Mouse (Mus musculus) ES-E14 (cell line): Measurements from ENCODE around the gene Gm20695. TPM values are rescaled to one million over a fixed set of nuclear protein-coding genes. Genes with fewer than 3 reads are reported as not detected.
"Not testable (repeated sequence)": the region's sequence is repeated elsewhere in the genome, so short reads cannot be mapped to it uniquely, and the experiment has no call there.

Source experiments
- DNase-seq: peaks from one replicate; pipeline ENCODE4 v3.0.0-alpha.2; 2013; ENCODE audit warnings: low read depth, low spot score
- H3K27ac ChIP-seq: 2 replicates; pipeline ENCODE4 v1.5.1; 2012; ENCODE audit warnings: low read depth, mild to moderate bottlenecking, low read length, moderate library complexity, mixed read lengths; ENCODE audit not compliant: poor library complexity, insufficient read depth, severe bottlenecking
- H3K36me3 ChIP-seq: 2 replicates; pipeline ENCODE4 v1.6.1; 2012; ENCODE audit warnings: mild to moderate bottlenecking, low read length, moderate library complexity, mixed read lengths; ENCODE audit not compliant: control insufficient read depth, poor library complexity, insufficient read depth, severe bottlenecking
- H3K4me1 ChIP-seq, 2 experiments: fragments of 150-350 bp in 1 of 2; sonication (generic) in 1 of 2; 2 replicates each; pipeline ENCODE4 v1.6.1; 2012; ENCODE audit warnings: low read length in 2 of 2, mild to moderate bottlenecking in 1 of 2, mixed read lengths in 1 of 2; ENCODE audit not compliant: control insufficient read depth in 2 of 2, insufficient read depth in 2 of 2, poor library complexity in 1 of 2
- H3K4me3 ChIP-seq, 2 experiments: fragments of 150-350 bp in 1 of 2; sonication (generic) in 1 of 2; 2 replicates each; pipeline ENCODE4 v1.5.1; 2012; ENCODE audit warnings: low read length in 2 of 2, low read depth in 1 of 2, mild to moderate bottlenecking in 1 of 2, mixed read lengths in 1 of 2; ENCODE audit not compliant: insufficient read depth in 1 of 2, poor library complexity in 1 of 2, severe bottlenecking in 1 of 2
- H3K9ac ChIP-seq: 2 replicates; pipeline ENCODE4 v1.6.1; 2012; ENCODE audit warnings: low read depth, mild to moderate bottlenecking, low read length, mixed read lengths; ENCODE audit not compliant: poor library complexity, insufficient read depth, severe bottlenecking
- H3K9me3 ChIP-seq: fragments of 150-350 bp; sonication (generic); 2 replicates; pipeline ENCODE4 v1.6.1; 2012; ENCODE audit warnings: low read depth, mild to moderate bottlenecking, low read length; ENCODE audit not compliant: control insufficient read depth, insufficient read depth
- CHD2 ChIP-seq: IDR thresholded peaks from 2 replicates; pipeline ENCODE4 v1.6.1; 2014; ENCODE audit warnings: mild to moderate bottlenecking, low read depth, low read length, inconsistent platforms
- HCFC1 ChIP-seq: IDR thresholded peaks from 2 replicates; pipeline ENCODE4 v1.6.1; 2012; ENCODE audit warnings: low read length, inconsistent platforms, borderline replicate concordance; ENCODE audit not compliant: insufficient read depth
- MAFK ChIP-seq: IDR thresholded peaks from 2 replicates; pipeline ENCODE4 v1.6.1; 2014; ENCODE audit warnings: mild to moderate bottlenecking, low read depth, low read length, inconsistent platforms; ENCODE audit not compliant: insufficient read depth
- ZC3H11A ChIP-seq: IDR thresholded peaks from 2 replicates; pipeline ENCODE4 v1.6.1; 2012; ENCODE audit warnings: low read depth, mild to moderate bottlenecking, inconsistent platforms, low read length, borderline replicate concordance
- ZNF384 ChIP-seq: IDR thresholded peaks from 2 replicates; pipeline ENCODE4 v1.6.1; 2012; ENCODE audit warnings: low read depth, low read length, inconsistent platforms
- in situ Hi-C, 2 experiments: fragments of 600-800 bp; cut with MboI; formaldehyde crosslinking; loops; one replicate each; pipeline ENCODE4 v1.15.1; 2025; ENCODE audit warnings: low sequenced_read_pairs in 2 of 2, inconsistent platforms in 1 of 2; ENCODE audit not compliant: unreplicated experiment in 2 of 2
- total RNA-seq: library from RNA; depleted of rRNA; stranded (reverse); fragments of 300-350 nt; gene quantifications from 2 replicates; pipeline ENCODE4 v1.2.3, GENCODE M21; 2012

The Gm20695 gene
- total RNA-seq, 1 experiment = not detected

GRCm38 (mm10) chr16:3843796-3844195, 40.7 kb upstream of the Gm20695 start:
- no peak for TF ChIP-seq CHD2
- no peak for TF ChIP-seq HCFC1
- no peak for TF ChIP-seq MAFK
- no peak for TF ChIP-seq ZNF384
- no peak for TF ChIP-seq ZC3H11A
- no peaks in the 10 kb centered on the region for H3K36me3 ChIP-seq
- H3K4me1 ChIP-seq = peaks cover 0 to 8% of the 10 kb centered on the region in 2 experiments; a peak in 2 of 4 replicates
- no peak for DNase-seq
- in situ Hi-C loops = no loop called here
- no peak overlapping the region for H3K4me3 ChIP-seq
- no peak overlapping the region for H3K9ac ChIP-seq
- no peak overlapping the region for H3K27ac ChIP-seq
- no peaks in the 10 kb centered on the region for H3K9me3 ChIP-seq

- peak; percentile 92 for DNase-seq
- in situ Hi-C loops = no loop called here
Measured at GRCm38 (mm10) chr16:3846711-3847518, 37.5 kb upstream of the Gm20695 start, which contains the start of gene Zfp174. Gene Zfp174, plus strand, starts transcription at chr16:3847268.

GRCm38 (mm10) chr16:3847871-3848270, 36.6 kb upstream of the Gm20695 start:
- H3K36me3 ChIP-seq = no peaks in the 10 kb centered on the region
- in situ Hi-C loops = no loop called here
- H3K9ac ChIP-seq = no peak overlapping the region
- H3K27ac ChIP-seq = no peak overlapping the region
- peak overlapping the region in 1 of 2 experiments; percentile 97; a peak in 2 of 4 replicates for H3K4me3 ChIP-seq
- no peak for DNase-seq
- H3K4me1 ChIP-seq = peaks cover 2 to 20% of the 10 kb centered on the region in 2 experiments; a peak in 3 of 4 replicates
- H3K9me3 ChIP-seq = no peaks in the 10 kb centered on the region
- TF ChIP-seq MAFK (no peak), ZC3H11A (no peak), ZNF384 (no peak), CHD2 (no peak), HCFC1 (no peak)

More at GRCm38 (mm10) chr16:3846711-3847518, 37.5 kb upstream of the Gm20695 start, which contains the start of gene Zfp174:
- Histone ChIP-seq H3K27ac (no peak within 1 kb of the TSS), H3K4me1 (peaks cover 2 to 20% of the 10 kb centered on the region in 2 experiments; a peak in 3 of 4 replicates), H3K4me3 (peak within 1 kb of the TSS; percentile 72 to 97), H3K36me3 (no peaks in the 10 kb centered on the region), H3K9me3 (no peaks in the 10 kb centered on the region), H3K9ac (peak within 1 kb of the TSS; percentile 72)
- peak; percentile 95 for TF ChIP-seq HCFC1
- TF ChIP-seq ZC3H11A = no peak
- TF ChIP-seq CHD2 = peak; percentile 83

GRCm38 (mm10) chr16:3848416-3848815, 36.0 kb upstream of the Gm20695 start:
- H3K4me1 ChIP-seq = peaks cover 2 to 15% of the 10 kb centered on the region in 2 experiments; a peak in 3 of 4 replicates
- no peaks in the 10 kb centered on the region for H3K9me3 ChIP-seq
- H3K36me3 ChIP-seq = no peaks in the 10 kb centered on the region
- no peak for TF ChIP-seq ZC3H11A
- no peak overlapping the region for H3K4me3 ChIP-seq
- DNase-seq = no peak
- no peak overlapping the region for H3K27ac ChIP-seq
- no peak overlapping the region for H3K9ac ChIP-seq
- in situ Hi-C loops = no loop called here

GRCm38 (mm10) chr16:3851301-3851700, 33.1 kb upstream of the Gm20695 start:
- H3K36me3 ChIP-seq, H3K27ac ChIP-seq, H3K4me3 ChIP-seq, H3K9ac ChIP-seq, in situ Hi-C loops, H3K9me3 ChIP-seq, DNase-seq: not testable (repeated sequence)
- peaks cover 2 to 15% of the 10 kb centered on the region in 2 experiments; a peak in 3 of 4 replicates for H3K4me1 ChIP-seq
